9 mouse cellular contexts compared by ENCODE assay signal in the genomic region with DNA sequence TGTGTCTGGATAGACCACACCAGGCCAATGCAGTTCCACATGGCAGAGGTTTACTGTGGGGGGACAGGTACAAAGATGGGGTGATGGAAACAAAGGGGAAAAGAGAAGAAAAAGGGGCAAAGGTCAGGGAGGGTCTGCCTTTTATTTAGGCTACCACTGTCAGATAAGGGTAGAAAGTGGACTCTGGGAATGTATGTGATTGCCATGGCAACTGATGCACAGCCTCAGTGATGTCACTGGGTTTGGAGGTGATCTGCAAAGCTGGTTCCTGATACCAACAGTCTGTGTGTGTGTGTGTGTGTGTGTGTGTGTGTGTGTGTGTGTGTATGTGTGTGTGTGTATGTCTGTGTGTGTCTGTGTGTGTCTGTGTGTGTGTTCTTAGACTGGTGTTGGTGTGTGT.
"Had no signal": no experiment of that assay in that cellular context is flagged by ENCODE, and none has a peak within 500 bp of the region (broad histone marks: within the 10 kb centered on the region; RNA-seq: fewer than 3 reads in every experiment).

No protein-coding gene starts in this region.

- H3K4me2 ChIP-seq: midbrain, embryonic 13.5 days; neural tube, embryonic 12.5 days had no signal

- H3K4me3 ChIP-seq: midbrain, embryonic 13.5 days; neural tube, embryonic 12.5 days had no signal

- ATAC-seq: midbrain, embryonic 13.5 days had no signal

- H3K27ac ChIP-seq: kidney, postnatal 0 days; liver, embryonic 14.5 days; midbrain, embryonic 13.5 days; neural tube, embryonic 12.5 days had no signal

- H3K9ac ChIP-seq: liver, embryonic 14.5 days; midbrain, embryonic 13.5 days; neural tube, embryonic 12.5 days had no signal

- H3K36me3 ChIP-seq: midbrain, embryonic 13.5 days; neural tube, embryonic 12.5 days had no signal

- H3K27me3 ChIP-seq: midbrain, embryonic 13.5 days; neural tube, embryonic 12.5 days had no signal

- H3K9me3 ChIP-seq: midbrain, embryonic 13.5 days; neural tube, embryonic 12.5 days had no signal

- H3K4me1 ChIP-seq: neural tube, embryonic 12.5 days had no signal

- DNase-seq: lung, adult 18-20 months; retina, postnatal 1 day; right cerebral cortex, postnatal 14 days; thymus, adult 18-20 months; thymus, postnatal 14 days had no signal
